Mouse (Mus musculus): ENCODE measurements around the gene Sept11. TPM values are rescaled to one million over a fixed set of nuclear protein-coding genes. Genes with fewer than 3 reads are reported as not detected.

Gene Sept11
- polyA plus RNA-seq, 1 experiment from 2014 or later = 195 TPM

DNA sequence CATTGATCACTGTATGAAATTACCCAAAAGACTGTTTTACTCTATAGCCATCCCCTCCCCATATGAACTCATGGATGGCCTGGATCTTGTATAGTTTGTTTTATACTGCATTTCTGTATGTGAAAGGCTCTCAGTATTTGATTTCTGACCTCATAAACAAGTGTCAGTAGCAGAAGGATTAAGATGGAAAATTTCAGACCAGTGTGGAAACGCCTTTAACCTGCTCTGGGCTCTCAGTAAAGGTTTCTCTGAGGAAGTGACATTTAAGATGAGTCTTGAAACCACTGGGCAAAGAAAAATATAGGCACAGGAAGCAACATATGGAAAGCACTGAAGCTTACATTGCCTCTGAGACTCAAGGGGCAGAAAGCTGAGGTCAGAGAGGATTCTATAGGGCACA is 114.3 kb downstream of the Sept11 start:
- Histone ChIP-seq H3K36me3 (no peaks in the 10 kb centered on the region), H3K4me3 (replicated peaks) (peak overlapping the region; percentile 82; the same call in 1 of the 2 replicates), H3K4me2 (replicated peaks) (peak overlapping the region; percentile 61; the same call in 1 of the 2 replicates)

DNA sequence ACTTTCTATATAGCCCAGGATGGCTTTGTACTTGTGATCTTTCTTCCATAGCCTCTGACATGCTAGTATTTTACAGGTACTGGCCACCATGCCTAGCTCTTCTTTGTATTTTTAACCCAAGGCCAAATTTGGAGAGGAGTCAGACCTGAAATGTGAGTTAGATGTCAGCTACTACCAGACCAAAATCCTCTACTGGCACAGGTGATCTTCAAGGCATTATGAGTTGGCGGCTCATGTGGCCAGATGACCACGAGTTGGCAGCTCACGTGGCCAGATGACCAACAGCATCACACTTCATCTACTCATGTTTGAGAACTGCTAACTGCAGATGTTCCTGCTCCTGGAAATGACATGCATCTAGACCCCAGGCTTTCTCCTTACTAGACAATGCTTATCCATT is 125.1 kb downstream of the Sept11 start:
- no peak overlapping the region for H3K9ac ChIP-seq
- H3K4me2 ChIP-seq (replicated peaks) = no peak overlapping the region
- no peaks in the 10 kb centered on the region for H3K36me3 ChIP-seq
- no peak overlapping the region for H3K27ac ChIP-seq (replicated peaks)
- H3K4me1 ChIP-seq = no peaks in the 10 kb centered on the region
- H3K4me3 ChIP-seq (replicated peaks) = no peak overlapping the region
- H3K9me3 ChIP-seq (replicated peaks) = no peaks in the 10 kb centered on the region
- no peaks in the 10 kb centered on the region for H3K27me3 ChIP-seq
- no peak for ATAC-seq (ENCODE audit: insufficient number of reproducible peaks, low FRiP score, low TSS enrichment, low read depth)
- 81% methylated on average over 3 of the region's 3 CpGs for WGBS

More for the DNA sequence above, 114.3 kb downstream of the Sept11 start:
- Histone ChIP-seq H3K27ac (replicated peaks) (peak overlapping the region; percentile 95; the same call in 1 of the 2 replicates), H3K4me1 (peaks cover 6% of the 10 kb centered on the region; the same call in 1 of the 2 replicates), H3K27me3 (no peaks in the 10 kb centered on the region), H3K9me3 (replicated peaks) (no peaks in the 10 kb centered on the region), H3K9ac (no peak overlapping the region)
- WGBS = 52% methylated on average over 1 of the region's 1 CpGs
- ATAC-seq (ENCODE audit: insufficient number of reproducible peaks, low FRiP score, low TSS enrichment, low read depth) = no peak

DNA sequence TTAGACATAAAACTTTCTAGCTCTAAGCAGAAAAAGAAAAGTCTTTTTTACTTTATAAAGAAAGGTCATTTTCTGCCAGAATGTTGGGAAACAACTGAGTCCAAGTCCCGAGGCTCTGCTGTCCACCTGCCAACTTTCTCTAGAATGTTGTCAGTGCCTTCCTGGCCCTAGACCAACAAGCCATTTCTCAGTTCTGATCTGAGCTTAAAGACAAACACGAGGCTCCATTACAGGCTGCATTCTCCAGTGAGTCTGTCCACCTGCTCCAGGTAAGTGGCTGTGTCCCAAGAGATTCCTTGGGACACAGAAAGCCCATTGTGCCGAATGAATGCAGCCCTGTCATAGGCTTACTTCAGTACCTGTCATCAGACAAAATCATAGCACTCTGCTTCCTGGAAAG is 128.4 kb downstream of the Sept11 start:
- Histone ChIP-seq H3K4me2 (replicated peaks) (no peak overlapping the region), H3K9ac (no peak overlapping the region), H3K4me1 (no peaks in the 10 kb centered on the region), H3K27me3 (no peaks in the 10 kb centered on the region), H3K36me3 (no peaks in the 10 kb centered on the region), H3K27ac (replicated peaks) (no peak overlapping the region), H3K4me3 (replicated peaks) (no peak overlapping the region), H3K9me3 (replicated peaks) (no peaks in the 10 kb centered on the region)
- WGBS = 48% methylated on average over 3 of the region's 3 CpGs
- peak; percentile 19; the same call in 1 of the 2 replicates for ATAC-seq (ENCODE audit: insufficient number of reproducible peaks, low FRiP score, low TSS enrichment, low read depth)

DNA sequence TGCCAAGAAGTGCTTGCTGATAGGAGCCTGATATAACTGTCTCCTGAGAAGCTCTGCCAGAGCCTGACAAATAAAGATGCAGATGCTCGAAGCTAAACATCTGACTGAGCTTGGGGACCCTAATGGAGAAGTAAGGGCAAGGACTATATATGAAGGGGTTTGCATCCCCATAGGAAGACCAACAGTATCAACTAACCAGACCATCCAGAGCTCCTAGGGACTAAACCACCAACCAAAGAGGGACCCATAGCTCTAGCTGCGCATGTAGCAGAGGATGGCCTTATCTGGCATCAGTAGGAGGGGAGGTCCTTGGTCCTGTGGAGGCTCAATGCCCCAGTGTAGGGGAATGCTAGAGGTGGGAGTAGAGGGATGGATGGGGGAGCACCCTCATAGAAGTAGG is 131.3 kb downstream of the Sept11 start:
- H3K27me3 ChIP-seq = no peaks in the 10 kb centered on the region
- H3K9ac ChIP-seq = no peak overlapping the region
- no peaks in the 10 kb centered on the region for H3K36me3 ChIP-seq
- no peak for ATAC-seq (ENCODE audit: insufficient number of reproducible peaks, low FRiP score, low TSS enrichment, low read depth)
- 82% methylated on average over 2 of the region's 2 CpGs for WGBS
- H3K9me3 ChIP-seq (replicated peaks) = no peaks in the 10 kb centered on the region
- H3K4me2 ChIP-seq (replicated peaks) = no peak overlapping the region
- H3K27ac ChIP-seq (replicated peaks) = no peak overlapping the region
- H3K4me3 ChIP-seq (replicated peaks) = no peak overlapping the region
- no peaks in the 10 kb centered on the region for H3K4me1 ChIP-seq

Other genes starting within 250 kb of the Sept11 start
- gene Sowahb, start 48.4 kb upstream of the Sept11 start, polyA plus RNA-seq (2015; fragmentation: Nextera tagmentation; extraction: Ambion mirVana) = 0.46 and 0.68 TPM in 2 replicates
- gene Ccni, start 113.1 kb downstream of the Sept11 start, polyA plus RNA-seq (2015; fragmentation: Nextera tagmentation; extraction: Ambion mirVana) = 108 and 111 TPM in 2 replicates
- 1.9 and 2.5 TPM in 2 replicates for gene 2010109A12Rik, start 113.1 kb downstream of the Sept11 start, polyA plus RNA-seq (2015; fragmentation: Nextera tagmentation; extraction: Ambion mirVana)
- 65.5 and 69.5 TPM in 2 replicates for gene Ccng2, start 173.8 kb downstream of the Sept11 start, polyA plus RNA-seq (2015; fragmentation: Nextera tagmentation; extraction: Ambion mirVana)

Measured in embryonic facial prominence, embryonic 15.5 days (tissue).